Mouse (Mus musculus): Measurements from ENCODE around the gene Ubp1.

The Ubp1 gene

GRCm38 (mm10) chr9:114025846-114026245 is 95.1 kb downstream of the Ubp1 start:
- peaks cover 6% of the 10 kb centered on the region for H3K9me3 ChIP-seq (ENCODE audit: low read length)
- peaks cover 12% of the 10 kb centered on the region for H3K27me3 ChIP-seq (ENCODE audit: insufficient read depth, low read length)
- H3K4me3 ChIP-seq (replicated peaks; ENCODE audit: low read length) = peak overlapping the region; percentile 91
- H3K36me3 ChIP-seq (ENCODE audit: insufficient read depth, low read length) = no peaks in the 10 kb centered on the region
- H3K4me1 ChIP-seq (replicated peaks; ENCODE audit: low read depth, low read length) = peaks cover 49% of the 10 kb centered on the region
- TF ChIP-seq NANOG (IDR thresholded peaks at IDR 0.05; ENCODE audit: borderline replicate concordance, low read length) = no peak
- TF ChIP-seq POU5F1 (IDR thresholded peaks at IDR 0.05; ENCODE audit: borderline replicate concordance, low read length) = no peak
- TF ChIP-seq CTCF (conservative IDR thresholded peaks at IDR 0.05; ENCODE audit: low read length) = no peak

DNA sequence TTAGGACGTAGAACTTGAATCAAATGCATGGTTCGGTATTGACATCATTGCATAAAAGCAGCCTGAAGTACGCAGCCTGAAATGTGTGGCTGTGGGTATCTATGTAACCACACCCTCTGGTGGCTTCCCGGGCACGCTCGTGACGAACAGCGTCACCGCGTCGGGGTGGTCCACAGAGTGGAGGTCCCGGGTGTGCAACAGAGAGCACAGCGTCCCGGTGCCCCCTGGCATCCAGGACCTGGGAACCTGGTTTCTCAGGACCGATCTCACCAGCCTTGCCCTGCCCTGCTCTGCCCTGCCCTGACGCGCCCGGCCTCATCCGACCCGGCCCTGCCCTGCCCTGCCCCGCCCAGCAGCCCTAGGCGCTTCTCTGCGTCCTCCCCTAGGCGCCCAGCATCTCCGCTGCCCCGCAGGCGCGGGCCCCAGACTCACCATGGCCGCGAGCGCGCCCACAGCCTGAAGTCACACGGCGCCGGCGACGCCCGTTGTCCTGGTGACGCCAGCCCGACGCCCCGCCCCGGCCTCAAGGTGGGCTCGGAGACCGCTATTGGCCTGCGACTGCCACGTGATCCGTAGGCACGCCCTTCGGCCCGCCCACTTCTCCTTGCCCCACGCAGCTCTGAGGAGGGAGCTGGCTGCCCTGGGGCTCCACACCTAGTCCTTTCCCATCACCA is 95.7 kb downstream of the Ubp1 start:
- peaks cover 11% of the 10 kb centered on the region for H3K9me3 ChIP-seq (ENCODE audit: low read length)
- H3K4me3 ChIP-seq (replicated peaks; ENCODE audit: low read length) = peak overlapping the region; percentile 91
- H3K27me3 ChIP-seq (ENCODE audit: insufficient read depth, low read length) = peaks cover 12% of the 10 kb centered on the region
- no peaks in the 10 kb centered on the region for H3K36me3 ChIP-seq (ENCODE audit: insufficient read depth, low read length)
- TF ChIP-seq POU5F1 (IDR thresholded peaks at IDR 0.05; ENCODE audit: borderline replicate concordance, low read length) (no peak), NANOG (IDR thresholded peaks at IDR 0.05; ENCODE audit: borderline replicate concordance, low read length) (no peak), CTCF (conservative IDR thresholded peaks at IDR 0.05; ENCODE audit: low read length) (no peak)
- peaks cover 49% of the 10 kb centered on the region for H3K4me1 ChIP-seq (replicated peaks; ENCODE audit: low read depth, low read length)
